Mouse (Mus musculus) forebrain, embryonic 14.5 days (tissue): ENCODE results near the gene Gm498. TPM values are rescaled to one million over a fixed set of nuclear protein-coding genes. Genes with fewer than 3 reads are reported as not detected.

Source experiments
- ATAC-seq: fragments of 200-750 bp; cut with Nextera tagmentation; 2 replicates; pipeline ENCODE4 v1.8.0; 2017; ENCODE audit warnings: mild to moderate bottlenecking, moderate library complexity
- DNase-seq: peaks from one replicate; pipeline ENCODE4 v3.0.0-alpha.2; 2015; ENCODE audit warnings: low spot score
- H3K27ac ChIP-seq: fragments of 300-500 bp; sonication (generic); 2 replicates; pipeline ENCODE4 v1.5.1; 2014; ENCODE audit warnings: low read depth, mild to moderate bottlenecking, control low read depth, low read length, moderate library complexity
- H3K27me3 ChIP-seq: fragments of 300-500 bp; sonication (generic); replicated peaks from 2 replicates; pipeline ENCODE4 v1.6.1; 2014; ENCODE audit warnings: low read length, control low read depth, mixed read lengths; ENCODE audit not compliant: control insufficient read depth, insufficient read depth
- H3K36me3 ChIP-seq: fragments of 300-500 bp; sonication (generic); 2 replicates; pipeline ENCODE4 v1.6.1; 2014; ENCODE audit warnings: low read length, control low read depth; ENCODE audit not compliant: control insufficient read depth, insufficient read depth
- H3K4me1 ChIP-seq: fragments of 300-500 bp; sonication (generic); 2 replicates; pipeline ENCODE4 v1.6.1; 2014; ENCODE audit warnings: antibody characterized with exemption, low read length, control low read depth; ENCODE audit not compliant: control insufficient read depth, insufficient read depth
- H3K4me2 ChIP-seq: fragments of 300-500 bp; sonication (generic); 2 replicates; pipeline ENCODE4 v1.6.1; 2014; ENCODE audit warnings: mild to moderate bottlenecking, control low read depth, low read length
- H3K4me3 ChIP-seq: fragments of 300-500 bp; sonication (generic); 2 replicates; pipeline ENCODE4 v1.5.1; 2014; ENCODE audit warnings: low read depth, low read length, control low read depth
- H3K9ac ChIP-seq: fragments of 300-500 bp; sonication (generic); 2 replicates; pipeline ENCODE4 v1.6.1; 2014; ENCODE audit warnings: mild to moderate bottlenecking, low read length, control low read depth, moderate library complexity
- H3K9me3 ChIP-seq: fragments of 300-500 bp; sonication (generic); replicated peaks from 2 replicates; pipeline ENCODE4 v1.6.1; 2016; ENCODE audit warnings: low read length, control low read depth, mixed read lengths; ENCODE audit not compliant: control insufficient read depth
- WGBS: fragments of 180-500 bp; shearing (Covaris S2); extraction: QIAGEN DNeasy Blood & Tissue Kit; methylation state at CpG from one replicate; pipeline ENCODE4 v1.1.7; 2014; 5-methylcytosine and 5-hydroxymethylcytosine counted together
- polyA plus RNA-seq: library from polyadenylated mRNA; unstranded; fragments of >200 nt; fragmentation: Nextera tagmentation; extraction: Ambion mirVana; gene quantifications from 2 replicates; pipeline ENCODE4 v1.2.1, GENCODE M21; 2014

The Gm498 gene
- polyA plus RNA-seq, 1 experiment from 2014 or later = not detected

- Histone ChIP-seq H3K27me3 (no peaks in the 10 kb centered on the region), H3K27ac (no peak overlapping the region), H3K4me1 (no peaks in the 10 kb centered on the region), H3K9me3 (no peaks in the 10 kb centered on the region), H3K4me2 (no peak overlapping the region), H3K36me3 (peaks cover 53% of the 10 kb centered on the region), H3K4me3 (no peak overlapping the region), H3K9ac (no peak overlapping the region)
- DNase-seq = no peak
- no peak for ATAC-seq
- WGBS = 91% methylated on average over 6 of the region's 8 CpGs
These were observed 17.7 kb upstream of the Gm498 start for GRCm38 (mm10) chr7:143848768-143849482.

GRCm38 (mm10) chr7:143868874-143869273 lies 2.2 kb downstream of the Gm498 start:
- DNase-seq = no peak
- no peak overlapping the region for H3K4me2 ChIP-seq
- H3K4me3 ChIP-seq = no peak overlapping the region
- no peak overlapping the region for H3K27ac ChIP-seq
- no peaks in the 10 kb centered on the region for H3K27me3 ChIP-seq
- H3K4me1 ChIP-seq = no peaks in the 10 kb centered on the region
- H3K9ac ChIP-seq = no peak overlapping the region
- no peaks in the 10 kb centered on the region for H3K36me3 ChIP-seq
- H3K9me3 ChIP-seq = no peaks in the 10 kb centered on the region
- 85% methylated on average over 4 of the region's 4 CpGs for WGBS
- no peak for ATAC-seq

- Histone ChIP-seq H3K4me2 (no peak overlapping the region), H3K27ac (no peak overlapping the region), H3K36me3 (no peaks in the 10 kb centered on the region), H3K4me3 (no peak overlapping the region), H3K9ac (no peak overlapping the region), H3K4me1 (no peaks in the 10 kb centered on the region), H3K27me3 (no peaks in the 10 kb centered on the region), H3K9me3 (no peaks in the 10 kb centered on the region)
- WGBS = 79% methylated on average over 6 of the region's 6 CpGs
- DNase-seq (no peak), ATAC-seq (no peak)
These were observed 17.1 kb downstream of the Gm498 start for GRCm38 (mm10) chr7:143883717-143884116.

- no peak for ATAC-seq
- WGBS = 62% methylated on average over 2 of the region's 2 CpGs
- Histone ChIP-seq H3K36me3 (no peaks in the 10 kb centered on the region), H3K27ac (no peak overlapping the region), H3K4me2 (no peak overlapping the region), H3K4me1 (no peaks in the 10 kb centered on the region), H3K9me3 (no peaks in the 10 kb centered on the region), H3K27me3 (no peaks in the 10 kb centered on the region), H3K9ac (no peak overlapping the region), H3K4me3 (no peak overlapping the region)
- DNase-seq = no peak
These were observed 24.5 kb downstream of the Gm498 start for GRCm38 (mm10) chr7:143891146-143891545.

GRCm38 (mm10) chr7:143892361-143892760 lies 25.7 kb downstream of the Gm498 start:
- Histone ChIP-seq H3K27ac (no peak overlapping the region), H3K4me1 (no peaks in the 10 kb centered on the region), H3K4me2 (no peak overlapping the region), H3K4me3 (no peak overlapping the region), H3K36me3 (no peaks in the 10 kb centered on the region), H3K9me3 (no peaks in the 10 kb centered on the region), H3K9ac (no peak overlapping the region), H3K27me3 (no peaks in the 10 kb centered on the region)
- ATAC-seq (no peak), DNase-seq (no peak)
- WGBS = 72% methylated on average over 2 of the region's 2 CpGs

GRCm38 (mm10) chr7:143900667-143901066 lies 34.0 kb downstream of the Gm498 start:
- H3K4me2 ChIP-seq = no peak overlapping the region
- H3K4me1 ChIP-seq = no peaks in the 10 kb centered on the region
- H3K36me3 ChIP-seq = no peaks in the 10 kb centered on the region
- no peaks in the 10 kb centered on the region for H3K27me3 ChIP-seq
- no peak overlapping the region for H3K4me3 ChIP-seq
- H3K27ac ChIP-seq = no peak overlapping the region
- peak; percentile 71 for DNase-seq
- ATAC-seq = no peak
- no peaks in the 10 kb centered on the region for H3K9me3 ChIP-seq
- WGBS = 21% methylated on average over 2 of the region's 2 CpGs
- no peak overlapping the region for H3K9ac ChIP-seq

GRCm38 (mm10) chr7:143905176-143905575 lies 38.5 kb downstream of the Gm498 start:
- H3K9ac ChIP-seq = no peak overlapping the region
- no peak overlapping the region for H3K4me3 ChIP-seq
- H3K9me3 ChIP-seq = no peaks in the 10 kb centered on the region
- 88% methylated on average over 1 of the region's 1 CpGs for WGBS
- H3K4me2 ChIP-seq = no peak overlapping the region
- H3K27me3 ChIP-seq = no peaks in the 10 kb centered on the region
- H3K27ac ChIP-seq = no peak overlapping the region
- ATAC-seq (no peak), DNase-seq (no peak)
- no peaks in the 10 kb centered on the region for H3K36me3 ChIP-seq
- no peaks in the 10 kb centered on the region for H3K4me1 ChIP-seq

- Histone ChIP-seq H3K27me3 (no peaks in the 10 kb centered on the region), H3K9me3 (no peaks in the 10 kb centered on the region), H3K4me1 (no peaks in the 10 kb centered on the region), H3K4me2 (no peak overlapping the region), H3K36me3 (no peaks in the 10 kb centered on the region), H3K27ac (no peak overlapping the region), H3K4me3 (no peak overlapping the region), H3K9ac (no peak overlapping the region)
- ATAC-seq (no peak), DNase-seq (no peak)
- WGBS = 69% methylated on average over 3 of the region's 3 CpGs
These were observed 39.0 kb downstream of the Gm498 start for GRCm38 (mm10) chr7:143905606-143906005.

GRCm38 (mm10) chr7:143913611-143914010 lies 47.0 kb downstream of the Gm498 start:
- Histone ChIP-seq H3K4me3 (no peak overlapping the region), H3K27ac (no peak overlapping the region), H3K27me3 (no peaks in the 10 kb centered on the region), H3K9ac (no peak overlapping the region), H3K36me3 (no peaks in the 10 kb centered on the region), H3K4me1 (no peaks in the 10 kb centered on the region), H3K9me3 (no peaks in the 10 kb centered on the region), H3K4me2 (no peak overlapping the region)
- no peak for ATAC-seq
- DNase-seq = no peak
- WGBS = 83% methylated on average over 8 of the region's 8 CpGs
